Mouse (Mus musculus) MEL (cell line): ENCODE measurements around the gene Srxn1. TPM values are rescaled to one million over a fixed set of nuclear protein-coding genes. Genes with fewer than 3 reads are reported as not detected.

Source experiments
- DNase-seq: peaks from one replicate; pipeline ENCODE4 v3.0.0; 2011; ENCODE audit warnings: low read depth, low spot score
- H3K27ac ChIP-seq: 2 replicates; pipeline ENCODE4 v1.5.1; 2012; ENCODE audit warnings: low read depth, mild to moderate bottlenecking, control low read depth, low read length, moderate library complexity; ENCODE audit not compliant: control insufficient read depth
- H3K27me3 ChIP-seq, 2 experiments: fragments of 150-350 bp in 1 of 2; sonication (generic) in 1 of 2; 2 replicates each; pipeline ENCODE4 v1.6.1; 2012; ENCODE audit warnings: low read length in 2 of 2, mild to moderate bottlenecking in 2 of 2, improper control_type of control experiment in 1 of 2, moderate library complexity in 1 of 2; ENCODE audit not compliant: insufficient read depth in 2 of 2, control insufficient read depth in 1 of 2
- H3K36me3 ChIP-seq, 2 experiments: 2 replicates each; pipeline ENCODE4 v1.6.1; 2012 to 2014; ENCODE audit warnings: low read length in 2 of 2, improper control_type of control experiment in 1 of 2, inconsistent platforms in 1 of 2, mild to moderate bottlenecking in 1 of 2; ENCODE audit not compliant: insufficient read depth in 2 of 2, control insufficient read depth in 1 of 2
- H3K4me1 ChIP-seq, 2 experiments: fragments of 150-350 bp in 1 of 2; sonication (generic) in 1 of 2; 2 replicates each; pipeline ENCODE4 v1.6.1; 2012; ENCODE audit warnings: low read length in 2 of 2, improper control_type of control experiment in 1 of 2, mild to moderate bottlenecking in 1 of 2; ENCODE audit not compliant: insufficient read depth in 2 of 2, control insufficient read depth in 1 of 2
- H3K4me3 ChIP-seq, 2 experiments: fragments of 150-350 bp in 1 of 2; sonication (generic) in 1 of 2; 2 replicates each; pipeline ENCODE4 v1.5.1; 2012; ENCODE audit warnings: low read depth in 2 of 2, low read length in 2 of 2, mild to moderate bottlenecking in 2 of 2, moderate library complexity in 2 of 2, control low read depth in 1 of 2, improper control_type of control experiment in 1 of 2; ENCODE audit not compliant: control insufficient read depth in 1 of 2, insufficient read depth in 1 of 2
- H3K79me2 ChIP-seq: 2 replicates; pipeline ENCODE4 v1.6.1; 2012; ENCODE audit warnings: mild to moderate bottlenecking, low read length, moderate library complexity; ENCODE audit not compliant: control insufficient read depth, poor library complexity, insufficient read depth
- H3K9ac ChIP-seq: 2 replicates; pipeline ENCODE4 v1.6.1; 2012; ENCODE audit warnings: low read depth, mild to moderate bottlenecking, control low read depth, low read length, moderate library complexity; ENCODE audit not compliant: control insufficient read depth, poor library complexity, severe bottlenecking
- H3K9me3 ChIP-seq: fragments of 150-350 bp; sonication (generic); replicated peaks from 2 replicates; pipeline ENCODE4 v1.6.1; 2012; ENCODE audit warnings: mild to moderate bottlenecking, low read length, improper control_type of control experiment, moderate library complexity; ENCODE audit not compliant: insufficient read depth
- CHD1 ChIP-seq: IDR thresholded peaks from 2 replicates; pipeline ENCODE4 v1.6.1; 2012; ENCODE audit warnings: low read depth, mild to moderate bottlenecking, inconsistent platforms, low read length, improper control_type of control experiment
- CTCF ChIP-seq, 3 experiments: IDR thresholded peaks in 2 of 3; conservative IDR thresholded peaks in 1 of 3; 2 replicates each; pipeline ENCODE4 v1.5.1; 2011 to 2012; ENCODE audit warnings: low read length in 3 of 3, low read depth in 2 of 3, mild to moderate bottlenecking in 2 of 3, improper control_type of control experiment in 1 of 3, inconsistent platforms in 1 of 3, mixed read lengths in 1 of 3, moderate library complexity in 1 of 3; ENCODE audit not compliant: control insufficient read depth in 1 of 3, insufficient read depth in 1 of 3, poor library complexity in 1 of 3, severe bottlenecking in 1 of 3
- E2F4 ChIP-seq: IDR thresholded peaks from 2 replicates; pipeline ENCODE4 v1.6.1; 2011; ENCODE audit warnings: low read depth, low read length, improper control_type of control experiment, borderline replicate concordance
- ETS1 ChIP-seq: IDR thresholded peaks from 2 replicates; pipeline ENCODE4 v1.6.1; 2012; ENCODE audit warnings: low read depth, mild to moderate bottlenecking, inconsistent platforms, low read length, improper control_type of control experiment, moderate library complexity
- GABPA ChIP-seq: IDR thresholded peaks from 2 replicates; pipeline ENCODE4 v1.6.1; 2012; ENCODE audit warnings: low read depth, mild to moderate bottlenecking, inconsistent platforms, low read length, improper control_type of control experiment, moderate library complexity
- HCFC1 ChIP-seq: IDR thresholded peaks from 2 replicates; pipeline ENCODE4 v1.6.1; 2012; ENCODE audit warnings: low read depth, mild to moderate bottlenecking, inconsistent platforms, low read length, improper control_type of control experiment, moderate library complexity
- JUND ChIP-seq: IDR thresholded peaks from 2 replicates; pipeline ENCODE4 v1.6.1; 2011; ENCODE audit warnings: low read depth, mild to moderate bottlenecking, improper control_type of control experiment, low read length
- MAX ChIP-seq: IDR thresholded peaks from 2 replicates; pipeline ENCODE4 v1.6.1; 2011; ENCODE audit warnings: low read length, improper control_type of control experiment
- MAZ ChIP-seq: IDR thresholded peaks from 2 replicates; pipeline ENCODE4 v1.6.1; 2012; ENCODE audit warnings: low read depth, mild to moderate bottlenecking, inconsistent platforms, low read length, improper control_type of control experiment
- MEF2A ChIP-seq: IDR thresholded peaks from 2 replicates; pipeline ENCODE4 v1.6.1; 2014; ENCODE audit warnings: low read depth, mild to moderate bottlenecking, inconsistent platforms, low read length, improper control_type of control experiment; ENCODE audit not compliant: poor library complexity, insufficient replicate concordance, severe bottlenecking; ENCODE audit errors: extremely low read depth
- MXI1 ChIP-seq: IDR thresholded peaks from 2 replicates; pipeline ENCODE4 v1.6.1; 2011; ENCODE audit warnings: mild to moderate bottlenecking, low read depth, low read length, improper control_type of control experiment
- MYC ChIP-seq: IDR thresholded peaks from 2 replicates; pipeline ENCODE4 v1.6.1; 2011; ENCODE audit warnings: low read depth, mild to moderate bottlenecking, low read length, improper control_type of control experiment, moderate library complexity
- NELFE ChIP-seq: IDR thresholded peaks from 2 replicates; pipeline ENCODE4 v1.6.1; 2011; ENCODE audit warnings: low read depth, low read length, improper control_type of control experiment
- NRF1 ChIP-seq: IDR thresholded peaks from 2 replicates; pipeline ENCODE4 v1.6.1; 2014; ENCODE audit warnings: low read depth, mild to moderate bottlenecking, inconsistent platforms, low read length, improper control_type of control experiment, moderate library complexity; ENCODE audit not compliant: poor library complexity, insufficient read depth, severe bottlenecking
- POLR2A ChIP-seq, 2 experiments: IDR thresholded peaks; 2 replicates each; pipeline ENCODE4 v1.6.1; 2011 to 2012; ENCODE audit warnings: low read length in 2 of 2, mild to moderate bottlenecking in 2 of 2, control low read depth in 1 of 2, improper control_type of control experiment in 1 of 2, low read depth in 1 of 2, moderate library complexity in 1 of 2; ENCODE audit not compliant: control insufficient read depth in 1 of 2, insufficient read depth in 1 of 2, poor library complexity in 1 of 2
- POLR2AphosphoS2 ChIP-seq: IDR thresholded peaks from 2 replicates; pipeline ENCODE4 v1.6.1; 2011; ENCODE audit warnings: low read length, improper control_type of control experiment
- RAD21 ChIP-seq: IDR thresholded peaks from 2 replicates; pipeline ENCODE4 v1.6.1; 2011; ENCODE audit warnings: mild to moderate bottlenecking, low read depth, low read length, improper control_type of control experiment
- RCOR1 ChIP-seq: IDR thresholded peaks from 2 replicates; pipeline ENCODE4 v1.6.1; 2012; ENCODE audit warnings: low read depth, mild to moderate bottlenecking, inconsistent platforms, low read length, improper control_type of control experiment
- SIN3A ChIP-seq: IDR thresholded peaks from 2 replicates; pipeline ENCODE4 v1.6.1; 2012; ENCODE audit warnings: low read length, improper control_type of control experiment, inconsistent platforms
- TAL1 ChIP-seq: IDR thresholded peaks from 2 replicates; pipeline ENCODE4 v1.6.1; 2012; ENCODE audit warnings: mild to moderate bottlenecking, inconsistent platforms, low read length, moderate library complexity, mixed read lengths
- TCF12 ChIP-seq: IDR thresholded peaks from 2 replicates; pipeline ENCODE4 v1.6.1; 2014; ENCODE audit warnings: low read depth, mild to moderate bottlenecking, inconsistent platforms, low read length, improper control_type of control experiment, moderate library complexity
- UBTF ChIP-seq: IDR thresholded peaks from 2 replicates; pipeline ENCODE4 v1.6.1; 2012; ENCODE audit warnings: low read depth, mild to moderate bottlenecking, inconsistent platforms, low read length, improper control_type of control experiment, moderate library complexity, borderline replicate concordance; ENCODE audit not compliant: insufficient read depth
- USF2 ChIP-seq, 2 experiments: IDR thresholded peaks; 2 replicates each; pipeline ENCODE4 v1.6.1; 2011 to 2012; ENCODE audit warnings: improper control_type of control experiment in 2 of 2, low read length in 2 of 2, borderline replicate concordance in 1 of 2, inconsistent platforms in 1 of 2, low read depth in 1 of 2, mild to moderate bottlenecking in 1 of 2; ENCODE audit not compliant: insufficient read depth in 1 of 2
- ZC3H11A ChIP-seq: IDR thresholded peaks from 2 replicates; pipeline ENCODE4 v1.6.1; 2012; ENCODE audit warnings: low read depth, mild to moderate bottlenecking, inconsistent platforms, low read length, improper control_type of control experiment
- ZKSCAN1 ChIP-seq: IDR thresholded peaks from 2 replicates; pipeline ENCODE4 v1.6.1; 2012; ENCODE audit warnings: low read depth, mild to moderate bottlenecking, inconsistent platforms, low read length, improper control_type of control experiment, moderate library complexity
- ZMIZ1 ChIP-seq: IDR thresholded peaks from 2 replicates; pipeline ENCODE4 v1.6.1; 2012; ENCODE audit warnings: low read depth, mild to moderate bottlenecking, inconsistent platforms, low read length, improper control_type of control experiment, moderate library complexity
- polyA plus RNA-seq, 2 experiments: library from polyadenylated mRNA; stranded (reverse) in 1 of 2; unstranded in 1 of 2; fragments of >175 nt in 1 of 2; fragments of >200 nt in 1 of 2; gene quantifications; 2 replicates each; pipeline versions ENCODE4 v1.2.1 to v1.2.4; 2012; ENCODE audit warnings: low replicate concordance in 2 of 2, low read depth in 1 of 2; ENCODE audit not compliant: insufficient read length in 2 of 2, insufficient read depth in 1 of 2, missing spikeins in 1 of 2
- total RNA-seq: library from RNA; depleted of rRNA; stranded (reverse); fragments of 300-350 nt; gene quantifications from 2 replicates; pipeline ENCODE4 v1.2.3, GENCODE M21; 2012

The Srxn1 gene
- total and polyA plus RNA-seq, 3 experiments: 31.3 to 48.6 TPM; not detected in 1

DNA sequence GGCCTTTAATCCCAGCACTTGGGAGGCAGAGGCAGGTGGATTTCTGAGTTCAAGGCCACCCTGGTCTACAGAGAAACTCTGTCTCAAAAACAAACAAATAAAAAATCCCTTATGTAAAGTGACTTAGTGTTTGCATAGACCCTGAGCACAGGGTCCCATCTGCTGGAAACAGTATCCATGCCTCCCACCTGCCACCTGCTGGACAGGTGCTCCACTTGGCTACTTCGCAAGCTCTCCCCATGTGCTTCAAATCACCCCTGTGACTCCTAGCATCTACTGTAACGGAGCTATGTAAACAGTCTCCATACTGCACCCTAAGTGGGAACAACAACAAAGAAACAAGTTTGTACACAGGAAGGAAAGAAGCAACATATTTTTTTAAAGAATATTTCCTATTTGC lies 23.3 kb downstream of the Srxn1 start:
- TF ChIP-seq CHD1 (no peak), CTCF (IDR thresholded peaks at IDR 0.05 in 2 of 3, conservative IDR thresholded peaks at IDR 0.05 in 1 of 3; ENCODE audit: control insufficient read depth in 1 of 3, insufficient read depth in 1 of 3, low read depth in 2 of 3, low read length in 3 of 3, poor library complexity in 1 of 3, severe bottlenecking in 1 of 3) (peak in 2 of 3 experiments; percentile 6 to 15; a peak in 1 of 6 replicates), UBTF (no peak), POLR2A (IDR thresholded peaks at IDR 0.05; ENCODE audit: control insufficient read depth in 1 of 2, insufficient read depth in 1 of 2, low read depth in 1 of 2, low read length in 2 of 2, poor library complexity in 1 of 2) (no peak)
- Histone ChIP-seq H3K27me3 (no peaks in the 10 kb centered on the region; a peak in 3 of 4 replicates), H3K4me3 (no peak overlapping the region), H3K9me3 (no peaks in the 10 kb centered on the region), H3K79me2 (no peaks in the 10 kb centered on the region), H3K9ac (no peak overlapping the region), H3K4me1 (peaks cover 6 to 14% of the 10 kb centered on the region in 2 experiments), H3K36me3 (peaks cover 0 to 5% of the 10 kb centered on the region in 2 experiments; a peak in 2 of 4 replicates), H3K27ac (no peak overlapping the region)
- DNase-seq: no peak

DNA sequence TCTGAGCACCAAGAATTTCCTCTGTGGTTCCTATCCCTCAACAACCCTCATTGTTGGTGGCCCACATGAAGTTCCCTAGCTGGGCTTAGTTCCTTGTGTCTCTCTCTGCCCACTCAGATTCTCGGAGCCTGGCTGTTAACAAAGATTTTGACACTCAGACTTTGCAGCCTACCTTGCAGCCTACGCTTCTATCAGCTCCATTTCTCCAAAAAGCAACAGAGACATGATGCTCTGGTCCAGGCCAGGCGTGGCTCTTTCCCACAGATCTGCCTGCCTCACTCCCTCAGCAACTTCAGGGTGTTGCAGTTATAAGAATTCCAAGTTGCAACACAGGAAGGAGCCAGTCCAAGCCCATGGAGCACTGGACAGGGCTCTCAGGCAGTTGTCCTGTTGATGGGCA lies 24.5 kb downstream of the Srxn1 start:
- H3K36me3 ChIP-seq: no peaks in the 10 kb centered on the region
- H3K27me3 ChIP-seq: no peaks in the 10 kb centered on the region; a peak in 3 of 4 replicates
- TF ChIP-seq TAL1 (no peak), ETS1 (no peak), ZKSCAN1 (no peak), NRF1 (no peak)
- H3K9me3 ChIP-seq: no peaks in the 10 kb centered on the region
- no peak overlapping the region for H3K9ac ChIP-seq
- H3K4me1 ChIP-seq: peaks cover 0 to 3% of the 10 kb centered on the region in 2 experiments; a peak in 1 of 4 replicates
- DNase-seq: no peak
- no peaks in the 10 kb centered on the region for H3K79me2 ChIP-seq
- H3K4me3 ChIP-seq: no peak overlapping the region
- no peak overlapping the region for H3K27ac ChIP-seq

GRCm38 (mm10) chr2:152132016-152132415 lies 26.7 kb downstream of the Srxn1 start:
- H3K79me2 ChIP-seq: no peaks in the 10 kb centered on the region
- DNase-seq: no peak
- no peaks in the 10 kb centered on the region; a peak in 1 of 4 replicates for H3K4me1 ChIP-seq
- peaks cover 0 to 1% of the 10 kb centered on the region in 2 experiments; a peak in 3 of 4 replicates for H3K27me3 ChIP-seq
- H3K9ac ChIP-seq: no peak overlapping the region
- H3K27ac ChIP-seq: no peak overlapping the region
- H3K9me3 ChIP-seq: no peaks in the 10 kb centered on the region
- no peak overlapping the region for H3K4me3 ChIP-seq
- no peaks in the 10 kb centered on the region for H3K36me3 ChIP-seq
- no peak for TF ChIP-seq ZC3H11A
- no peak for TF ChIP-seq MYC
- TF ChIP-seq JUND: no peak
- TF ChIP-seq MXI1: no peak
- no peak for TF ChIP-seq RAD21
- TF ChIP-seq GABPA: no peak
- TF ChIP-seq HCFC1: no peak
- TF ChIP-seq SIN3A: no peak
- TF ChIP-seq POLR2AphosphoS2: no peak
- TF ChIP-seq MEF2A: no peak
- no peak for TF ChIP-seq ZMIZ1
- TF ChIP-seq MAZ: no peak
- no peak for TF ChIP-seq E2F4
- TF ChIP-seq TCF12: no peak
- no peak for TF ChIP-seq MAX
- TF ChIP-seq NELFE: no peak
- TF ChIP-seq TAL1: no peak
- no peak for TF ChIP-seq RCOR1
- no peak for TF ChIP-seq USF2 (IDR thresholded peaks at IDR 0.05; ENCODE audit: borderline replicate concordance in 1 of 2, insufficient read depth in 1 of 2, low read depth in 1 of 2, low read length in 2 of 2)
- no peak for TF ChIP-seq CTCF (IDR thresholded peaks at IDR 0.05 in 2 of 3, conservative IDR thresholded peaks at IDR 0.05 in 1 of 3; ENCODE audit: control insufficient read depth in 1 of 3, insufficient read depth in 1 of 3, low read depth in 2 of 3, low read length in 3 of 3, poor library complexity in 1 of 3, severe bottlenecking in 1 of 3)
